Mouse (Mus musculus): ENCODE measurements at regions not wholly inside any gene's neighbourhood (a gene's known extent, or its start where the extent isn't known, plus 50 kb on each side); places are given as distances from the start of the nearest gene placed in this dataset.

DNA sequence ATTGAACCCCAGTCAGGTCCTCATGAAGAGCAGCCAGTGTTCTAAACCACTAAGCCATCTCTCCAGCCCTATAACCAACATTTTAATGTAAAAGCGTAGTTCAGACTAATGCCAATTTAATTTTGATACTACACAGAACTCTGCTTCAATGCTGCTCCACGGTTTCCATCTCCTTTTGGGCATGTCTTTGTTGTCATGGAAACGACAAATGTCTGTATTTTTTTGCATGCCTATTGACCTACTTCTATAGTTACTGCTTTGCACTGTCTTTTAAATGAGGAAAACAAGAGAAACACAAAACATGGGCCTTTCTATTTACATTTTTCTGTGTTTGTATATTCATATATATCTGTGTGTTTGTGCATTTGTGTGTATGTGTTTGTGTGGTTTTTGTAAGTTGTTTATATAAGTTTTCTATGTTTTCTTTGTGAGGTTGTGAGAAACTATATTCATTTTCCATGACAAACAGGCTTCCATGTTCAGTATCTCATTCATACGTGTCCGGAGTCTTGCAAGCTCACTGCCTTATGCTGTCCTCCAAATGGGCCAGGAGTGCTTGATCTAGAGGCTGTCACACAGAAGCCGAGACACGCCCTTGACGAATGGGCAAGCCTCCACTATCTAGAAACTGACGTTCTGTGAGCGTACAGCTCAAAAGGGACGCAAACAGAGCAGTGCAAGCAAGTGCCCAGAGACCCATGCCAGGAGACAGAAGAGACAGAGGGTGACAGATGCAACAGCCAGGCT is 65.5 kb upstream of the Zfp637 start:
- DNase-seq (ENCODE audit: low read depth in 2 of 2, low spot score in 2 of 2), result no peak

DNA sequence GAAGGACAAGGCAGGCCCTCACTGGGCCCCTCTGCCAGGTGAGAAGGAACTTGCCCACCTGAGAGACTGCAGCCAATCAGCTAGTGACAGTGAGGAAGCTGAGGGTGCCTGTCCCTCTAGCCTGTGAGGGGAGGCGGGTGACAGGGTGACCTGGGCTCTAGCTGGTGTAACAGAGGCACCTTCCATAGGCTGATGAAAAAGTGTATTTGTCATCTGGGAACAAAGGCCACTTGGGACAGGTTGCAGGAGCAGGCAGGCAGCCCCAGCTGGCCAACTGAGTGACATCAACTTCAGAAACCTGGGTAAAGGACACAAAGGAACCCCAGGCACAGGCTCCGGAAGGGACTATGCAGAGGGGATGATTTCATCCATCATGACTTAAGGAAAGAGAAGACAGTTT is 63.0 kb upstream of the Zfp637 start:
- no peak for DNase-seq (ENCODE audit: low read depth in 2 of 2, low spot score in 2 of 2)

DNA sequence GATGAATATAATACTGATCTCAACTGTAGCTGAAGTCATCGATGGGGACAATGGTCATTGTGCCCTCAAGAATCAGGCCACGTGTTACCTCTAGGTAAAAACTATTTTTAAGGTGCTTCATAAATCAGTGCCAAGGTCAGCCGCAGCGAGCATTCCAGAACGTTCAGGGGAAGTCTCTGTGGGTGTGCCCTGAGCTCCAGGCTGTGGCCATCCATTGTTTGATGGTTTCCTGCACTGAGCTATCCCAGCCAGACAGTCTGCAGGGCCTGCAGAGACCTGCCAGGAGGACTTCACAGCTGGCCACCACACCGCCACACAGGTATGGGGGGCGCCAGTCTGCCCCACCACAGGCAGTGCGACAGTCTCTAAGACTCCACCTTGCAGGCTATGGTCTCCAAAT is 62.5 kb upstream of the Zfp637 start:
- DNase-seq (ENCODE audit: low read depth in 2 of 2, low spot score in 2 of 2), result no peak

DNA sequence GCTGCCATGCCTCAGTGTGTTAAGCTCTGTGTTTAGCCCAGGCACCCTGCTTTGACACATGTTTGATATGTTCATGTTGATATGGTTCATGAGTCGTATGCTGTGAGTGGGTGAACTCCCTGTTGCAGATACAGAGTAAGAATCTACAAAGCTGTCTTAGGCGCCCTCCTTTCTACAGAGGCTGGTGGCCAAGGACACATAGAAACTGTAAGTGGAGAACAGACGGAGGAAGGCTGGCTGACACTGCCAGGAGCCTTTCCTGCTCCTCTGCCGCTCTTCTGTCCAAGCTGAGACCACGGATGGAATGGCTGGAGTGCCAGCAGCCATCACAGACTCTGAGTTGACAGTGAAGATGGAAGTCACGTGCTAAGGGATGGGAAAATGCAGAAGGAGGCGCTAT is 62.0 kb upstream of the Zfp637 start:
- no peak for DNase-seq (ENCODE audit: low read depth in 2 of 2, low spot score in 2 of 2)

DNA sequence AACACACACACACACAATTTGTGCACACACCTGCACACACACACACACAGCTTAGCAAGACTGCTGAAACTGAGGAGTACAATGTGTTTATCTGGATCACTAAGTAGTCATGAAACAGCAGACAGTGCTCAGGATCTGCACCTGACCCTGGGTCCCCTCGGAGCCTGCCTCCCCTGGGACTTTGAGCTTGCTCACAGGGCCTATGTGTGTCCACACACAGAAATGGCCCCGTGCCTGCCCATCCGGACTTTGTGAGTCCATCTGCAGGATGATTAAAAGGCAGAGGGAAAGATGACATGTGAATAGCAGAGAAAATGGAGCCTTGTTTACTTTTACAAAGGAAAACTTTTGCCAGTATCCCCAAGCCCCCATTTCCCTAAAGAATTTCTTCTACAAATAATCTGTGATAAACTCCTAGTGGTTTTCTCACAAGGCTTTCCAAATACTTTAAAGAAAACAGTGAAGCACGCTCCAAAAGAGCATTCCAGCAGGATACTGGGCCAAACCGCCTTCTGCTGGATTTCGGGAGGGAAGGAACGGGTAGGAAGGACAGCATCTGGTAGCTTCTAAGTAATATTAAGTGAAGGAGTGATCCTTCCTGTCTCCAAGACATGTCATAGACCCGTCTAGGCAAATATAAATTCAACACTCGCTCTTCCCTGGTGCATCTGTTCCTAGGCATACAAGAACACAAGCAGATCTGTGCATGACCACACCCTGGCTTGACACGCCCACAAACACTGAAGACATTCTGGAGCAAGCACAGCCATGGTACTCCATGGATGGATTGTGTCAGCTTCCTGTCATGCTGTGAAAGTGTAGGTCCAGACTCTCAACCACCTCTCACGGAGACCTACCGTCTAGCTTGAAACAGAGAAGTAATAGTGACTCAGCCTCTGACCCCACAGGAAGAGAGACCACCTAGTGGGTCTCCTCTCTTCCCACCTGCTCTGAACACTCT is 52.1 kb upstream of the Zfp637 start:
- DNase-seq (ENCODE audit: low read depth in 2 of 2, low spot score in 2 of 2), result no peak

DNA sequence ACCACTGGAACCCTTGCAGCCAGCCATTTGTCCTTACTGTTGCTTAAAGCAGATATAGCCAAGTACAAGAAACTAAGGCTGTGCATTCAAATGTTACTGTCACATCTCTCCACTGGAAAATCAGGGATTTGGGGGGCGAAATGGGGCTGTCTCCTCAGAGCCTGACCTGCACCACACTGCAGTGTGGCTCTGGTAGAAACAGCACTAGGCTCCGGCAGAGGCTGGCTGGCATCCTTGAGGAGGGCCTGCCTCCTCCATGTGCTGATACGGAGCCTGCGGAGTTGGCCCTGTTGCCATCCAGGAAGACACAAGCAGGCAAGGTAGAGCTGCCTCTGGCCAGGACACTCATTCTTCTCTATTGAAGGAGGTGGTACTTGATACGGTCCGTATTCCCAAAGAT is 50.4 kb upstream of the Zfp637 start:
- DNase-seq (ENCODE audit: low read depth in 2 of 2, low spot score in 2 of 2), result no peak
